Mouse (Mus musculus) small intestine, adult 2 months (tissue): ENCODE results near the gene Mtfr2.

Experiments
- CTCF ChIP-seq: fragments of 200-500 bp; IDR thresholded peaks from 2 replicates; pipeline ENCODE4 v1.5.1; 2012; ENCODE audit warnings: low read depth, mild to moderate bottlenecking, control low read depth, inconsistent platforms, low read length, moderate library complexity, mixed read lengths; ENCODE audit not compliant: insufficient replicate concordance, insufficient read length; ENCODE audit errors: extremely low read depth
- POLR2A ChIP-seq: fragments of 200-500 bp; IDR thresholded peaks from 2 replicates; pipeline ENCODE4 v1.6.1; 2012; ENCODE audit warnings: low read depth, mild to moderate bottlenecking, control low read depth, inconsistent platforms, low read length, moderate library complexity

DNA sequence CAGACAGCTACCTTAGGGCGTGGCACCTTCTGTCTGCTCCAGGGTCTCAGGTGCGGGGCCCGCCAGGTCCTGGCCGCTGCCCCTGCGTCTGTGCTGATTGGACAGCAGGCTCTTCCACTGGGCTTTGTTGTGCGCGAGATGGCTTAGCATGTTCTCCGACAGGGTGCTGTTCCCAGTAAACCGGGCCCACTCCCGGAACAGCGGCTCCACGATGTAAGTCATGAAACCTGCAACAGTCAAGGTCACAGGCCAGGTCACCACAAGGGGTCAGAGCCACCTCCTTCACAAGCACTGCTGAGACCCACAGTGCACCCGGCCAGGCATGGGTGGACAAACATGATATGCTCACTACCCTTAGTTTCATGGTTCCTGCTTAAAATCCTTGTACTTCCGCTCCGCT, 52.8 kb downstream of the Mtfr2 start:
- TF ChIP-seq POLR2A (no peak), CTCF (no peak)
